Mouse (Mus musculus) embryonic facial prominence, embryonic 14.5 days (tissue): Measurements from ENCODE around the gene Duxf3. TPM values are rescaled to one million over a fixed set of nuclear protein-coding genes. Genes with fewer than 3 reads are reported as not detected.
"Not testable (repeated sequence)": the region's sequence is repeated elsewhere in the genome, so short reads cannot be mapped to it uniquely, and the experiment has no call there.

ENCODE experiments used
- ATAC-seq: fragments of 200-750 bp; cut with Nextera tagmentation; 2 replicates; pipeline ENCODE4 v1.8.0; 2017; ENCODE audit warnings: low read depth, moderate number of reproducible peaks, moderate TSS enrichment
- DNase-seq: peaks from one replicate; pipeline ENCODE4 v3.0.0-alpha.2; 2015; ENCODE audit warnings: low spot score
- H3K27ac ChIP-seq: fragments of 300-500 bp; sonication (generic); replicated peaks from 2 replicates; pipeline ENCODE4 v1.5.1; 2014; ENCODE audit warnings: low read depth, mild to moderate bottlenecking, low read length, moderate library complexity
- H3K27me3 ChIP-seq: fragments of 300-500 bp; sonication (generic); replicated peaks from 2 replicates; pipeline ENCODE4 v1.6.1; 2014; ENCODE audit warnings: low read length; ENCODE audit not compliant: control insufficient read depth, insufficient read depth
- H3K36me3 ChIP-seq: fragments of 300-500 bp; sonication (generic); 2 replicates; pipeline ENCODE4 v1.6.1; 2014; ENCODE audit warnings: low read length, mixed read lengths; ENCODE audit not compliant: control insufficient read depth, insufficient read depth
- H3K4me1 ChIP-seq: fragments of 300-500 bp; sonication (generic); 2 replicates; pipeline ENCODE4 v1.6.1; 2014; ENCODE audit warnings: antibody characterized with exemption, low read length; ENCODE audit not compliant: control insufficient read depth, insufficient read depth
- H3K4me2 ChIP-seq: fragments of 300-500 bp; sonication (generic); 2 replicates; pipeline ENCODE4 v1.6.1; 2014; ENCODE audit warnings: low read depth, mild to moderate bottlenecking, low read length, moderate library complexity, mixed read lengths
- H3K4me3 ChIP-seq: fragments of 300-500 bp; sonication (generic); 2 replicates; pipeline ENCODE4 v1.5.1; 2014; ENCODE audit warnings: low read depth, mild to moderate bottlenecking, low read length
- H3K9ac ChIP-seq: fragments of 300-500 bp; sonication (generic); 2 replicates; pipeline ENCODE4 v1.6.1; 2014; ENCODE audit warnings: low read depth, mild to moderate bottlenecking, low read length, moderate library complexity, mixed read lengths
- H3K9me3 ChIP-seq: fragments of 300-500 bp; sonication (generic); 2 replicates; pipeline ENCODE4 v1.6.1; 2016; ENCODE audit warnings: low read length; ENCODE audit not compliant: control insufficient read depth
- WGBS: fragments of 180-500 bp; shearing (Covaris S2); extraction: QIAGEN DNeasy Blood & Tissue Kit; methylation state at CpG from one replicate; pipeline ENCODE4 v1.1.7; 2014; 5-methylcytosine and 5-hydroxymethylcytosine counted together
- polyA plus RNA-seq: library from polyadenylated mRNA; unstranded; fragments of >200 nt; fragmentation: Nextera tagmentation; extraction: Ambion mirVana; gene quantifications from 2 replicates; pipeline ENCODE4 v1.2.1, GENCODE M21; 2014

The Duxf3 gene
- polyA plus RNA-seq, 1 experiment from 2014 or later: not detected

DNA sequence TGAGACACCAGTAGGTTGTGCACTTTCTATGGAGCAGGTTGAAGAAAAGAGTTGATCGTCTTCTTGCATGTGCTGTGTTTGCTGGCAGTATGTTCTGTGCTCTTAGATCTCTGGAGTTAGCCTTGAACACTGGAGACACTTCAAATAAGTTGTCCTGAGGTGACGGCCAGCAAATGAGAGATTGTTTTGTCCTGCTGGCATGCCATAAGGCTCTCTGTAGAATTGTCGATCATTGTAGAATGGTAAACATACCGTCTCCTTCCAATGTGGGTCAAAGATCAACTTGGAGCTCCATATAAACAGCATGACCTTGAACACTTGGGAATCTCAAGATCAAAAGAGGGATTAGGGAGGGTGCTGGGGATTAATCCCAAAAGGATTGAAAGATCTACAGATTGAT is 6.1 kb downstream of the Duxf3 start:
- H3K27ac ChIP-seq, H3K4me3 ChIP-seq, H3K27me3 ChIP-seq, H3K9ac ChIP-seq, H3K36me3 ChIP-seq, ATAC-seq, H3K9me3 ChIP-seq, H3K4me2 ChIP-seq, H3K4me1 ChIP-seq: not testable (repeated sequence)
- WGBS: 89% methylated on average over 4 of the region's 4 CpGs
- peak; percentile 51 for DNase-seq

DNA sequence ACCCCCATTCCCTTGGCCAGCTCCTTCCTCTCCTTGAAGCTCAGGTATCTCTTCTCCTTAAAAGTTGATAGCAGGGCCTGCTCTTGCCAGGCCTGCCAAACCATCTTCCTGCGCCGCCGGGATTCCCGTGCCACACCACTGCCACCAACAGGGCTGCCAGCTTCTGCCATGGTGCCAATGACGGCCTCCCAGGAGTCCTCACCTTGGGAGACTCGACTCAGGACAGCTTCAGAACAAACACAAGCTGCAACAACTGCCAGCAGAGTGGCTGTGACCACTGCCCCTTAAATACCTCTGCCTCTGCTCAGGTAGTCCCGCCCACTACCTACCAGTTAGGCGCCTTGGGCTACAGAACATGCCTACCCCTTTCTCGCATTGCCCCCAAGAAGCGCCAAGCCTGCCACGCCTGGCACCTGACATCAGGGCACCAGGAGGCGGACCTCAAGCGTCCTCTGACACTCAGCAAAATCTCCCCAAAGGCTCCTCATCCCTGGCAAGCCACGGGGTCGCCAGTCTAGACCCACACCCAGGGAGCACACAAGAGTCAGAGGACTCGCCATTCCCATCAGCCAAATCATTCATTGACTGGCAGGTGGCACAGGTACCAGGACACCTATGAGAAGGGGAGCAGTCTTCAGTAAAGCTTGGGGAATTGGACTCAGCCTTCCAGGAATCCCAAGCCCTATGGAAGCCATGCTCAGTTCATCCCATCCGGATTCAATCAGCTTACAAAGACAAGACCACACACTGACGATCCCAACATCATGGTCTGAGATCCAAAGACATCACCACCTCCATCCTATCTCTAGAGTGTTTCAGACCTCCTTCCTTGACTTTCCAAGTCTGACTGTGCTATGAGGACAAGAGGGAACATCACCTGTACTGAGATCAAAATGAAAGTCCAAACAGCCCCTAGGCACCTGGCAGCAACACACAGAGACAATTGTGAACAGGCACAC is 7.4 kb downstream of the Duxf3 start, which contains the start of gene AW822073:
AW822073 (minus strand) TSS at position 104 of the 959 bp plus-strand sequence.
- not testable (repeated sequence) for H3K36me3 ChIP-seq, H3K4me2 ChIP-seq, H3K27me3 ChIP-seq, ATAC-seq, H3K27ac ChIP-seq, H3K4me3 ChIP-seq, H3K9me3 ChIP-seq, H3K9ac ChIP-seq, H3K4me1 ChIP-seq
- peak; percentile 35 for DNase-seq
- 82% methylated on average over 16 of the region's 18 CpGs for WGBS

DNA sequence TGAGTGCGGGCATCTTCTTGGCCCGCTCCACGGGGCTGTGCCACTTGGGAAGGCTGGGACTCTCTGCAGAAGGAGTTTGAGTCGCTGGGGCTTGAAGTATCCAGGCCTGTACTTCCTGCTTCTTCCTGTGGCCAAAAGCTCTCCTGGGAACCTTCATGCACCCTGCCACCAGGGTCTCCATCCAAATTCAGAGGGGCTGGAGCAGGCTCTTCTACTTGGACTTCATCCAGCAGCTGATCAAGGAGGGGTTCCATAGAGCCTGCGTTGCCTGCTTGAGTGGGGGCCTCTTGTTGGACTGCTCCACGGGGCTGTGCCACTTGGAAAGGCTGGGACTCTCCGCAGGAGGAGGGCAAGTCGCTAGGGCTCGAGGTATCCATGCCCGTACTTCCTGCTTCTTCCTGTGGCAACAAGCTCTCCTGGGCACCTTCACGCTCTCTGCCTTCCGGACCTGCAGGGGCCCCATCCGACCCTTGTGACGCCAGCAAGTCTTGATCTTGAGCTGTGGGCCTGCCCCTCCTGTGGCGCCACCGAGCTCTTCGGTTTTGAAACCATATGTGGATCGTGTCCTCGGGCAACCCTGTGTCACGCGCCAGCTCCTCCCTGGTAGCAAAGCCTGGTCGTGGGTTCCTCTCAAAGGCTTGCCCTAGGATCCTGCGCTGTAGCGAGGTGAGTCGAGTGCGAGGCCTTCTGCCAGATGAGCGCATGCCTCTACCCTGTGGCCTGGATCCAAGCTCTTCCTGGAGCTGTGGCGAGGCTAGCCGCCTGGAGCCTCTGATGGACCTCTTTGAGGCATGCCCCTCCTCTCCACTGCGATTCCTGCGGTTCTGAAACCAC is 8.3 kb downstream of the Duxf3 start:
- H3K4me2 ChIP-seq, H3K9me3 ChIP-seq, H3K36me3 ChIP-seq, H3K4me3 ChIP-seq, H3K4me1 ChIP-seq, ATAC-seq, H3K27ac ChIP-seq, H3K9ac ChIP-seq, H3K27me3 ChIP-seq: not testable (repeated sequence)
- DNase-seq: peak; percentile 39
- WGBS: 84% methylated on average over 26 of the region's 31 CpGs

DNA sequence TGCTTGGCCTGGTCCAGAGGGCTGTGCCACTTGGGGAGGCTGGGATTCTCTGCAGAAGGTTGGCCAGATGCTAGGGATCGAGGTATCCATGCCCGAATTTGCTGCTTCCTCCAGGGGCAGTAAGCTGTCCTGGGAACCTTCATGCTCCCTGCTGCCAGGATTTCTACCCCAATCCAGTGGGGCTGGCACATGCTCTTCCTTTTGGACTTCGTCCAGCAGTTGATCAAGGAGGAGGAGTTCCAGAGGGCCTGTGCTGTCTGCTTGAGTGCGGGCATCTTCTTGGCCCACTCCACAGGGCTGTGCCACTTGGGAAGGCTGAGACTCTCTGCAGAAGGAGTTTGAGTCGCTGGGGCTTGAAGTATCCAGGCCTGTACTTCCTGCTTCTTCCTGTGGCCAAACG is 9.3 kb downstream of the Duxf3 start:
- H3K27me3 ChIP-seq, H3K9ac ChIP-seq, H3K9me3 ChIP-seq, H3K4me2 ChIP-seq, H3K27ac ChIP-seq, DNase-seq, H3K36me3 ChIP-seq, H3K4me3 ChIP-seq, ATAC-seq, H3K4me1 ChIP-seq: not testable (repeated sequence)
- 88% methylated on average over 2 of the region's 6 CpGs for WGBS

DNA sequence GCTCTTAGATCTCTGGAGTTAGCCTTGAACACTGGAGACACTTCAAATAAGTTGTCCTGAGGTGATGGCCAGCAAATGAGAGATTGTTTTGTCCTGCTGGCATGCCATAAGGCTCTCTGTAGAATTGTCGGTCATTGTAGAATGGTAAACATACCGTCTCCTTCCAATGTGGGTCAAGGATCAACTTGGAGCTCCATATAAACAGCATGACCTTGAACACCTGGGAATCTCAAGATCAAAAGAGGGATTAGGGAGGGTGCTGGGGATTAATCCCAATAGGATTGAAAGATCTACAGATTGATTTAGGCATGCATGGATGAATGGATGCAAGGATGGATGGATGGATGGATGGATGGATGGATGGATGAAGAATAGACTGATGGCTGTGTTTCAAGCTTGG is 10.9 kb downstream of the Duxf3 start:
- not testable (repeated sequence) for H3K27me3 ChIP-seq, H3K4me3 ChIP-seq, H3K27ac ChIP-seq, H3K9me3 ChIP-seq, DNase-seq, H3K4me1 ChIP-seq, H3K4me2 ChIP-seq, H3K9ac ChIP-seq, H3K36me3 ChIP-seq, ATAC-seq
- 89% methylated on average over 2 of the region's 2 CpGs for WGBS

DNA sequence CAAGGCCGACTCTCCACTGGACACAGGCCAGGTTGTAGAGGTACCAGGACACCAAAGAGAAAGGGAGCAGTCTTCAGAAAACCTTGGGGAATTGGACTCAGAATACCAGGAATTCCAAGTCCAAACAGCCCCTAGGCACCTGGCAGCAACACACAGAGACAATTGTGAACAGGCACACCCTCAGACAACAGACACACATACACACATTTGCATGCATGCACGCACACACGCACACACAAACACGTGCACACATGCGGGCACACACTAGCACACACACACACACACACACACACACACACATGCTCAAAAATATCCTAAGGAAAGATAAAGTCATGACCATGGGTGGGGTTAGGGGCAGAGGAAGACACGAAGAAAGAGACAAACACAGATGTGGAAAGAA is 11.7 kb downstream of the Duxf3 start:
- no peaks in the 10 kb centered on the region for H3K36me3 ChIP-seq
- H3K9me3 ChIP-seq: no peaks in the 10 kb centered on the region
- no peak overlapping the region for H3K9ac ChIP-seq
- 81% methylated on average over 6 of the region's 6 CpGs for WGBS
- DNase-seq (peak; percentile 19), ATAC-seq (no peak)
- no peak overlapping the region for H3K4me2 ChIP-seq
- no peaks in the 10 kb centered on the region for H3K27me3 ChIP-seq
- H3K4me3 ChIP-seq: no peak overlapping the region
- H3K27ac ChIP-seq: no peak overlapping the region
- H3K4me1 ChIP-seq: no peaks in the 10 kb centered on the region

DNA sequence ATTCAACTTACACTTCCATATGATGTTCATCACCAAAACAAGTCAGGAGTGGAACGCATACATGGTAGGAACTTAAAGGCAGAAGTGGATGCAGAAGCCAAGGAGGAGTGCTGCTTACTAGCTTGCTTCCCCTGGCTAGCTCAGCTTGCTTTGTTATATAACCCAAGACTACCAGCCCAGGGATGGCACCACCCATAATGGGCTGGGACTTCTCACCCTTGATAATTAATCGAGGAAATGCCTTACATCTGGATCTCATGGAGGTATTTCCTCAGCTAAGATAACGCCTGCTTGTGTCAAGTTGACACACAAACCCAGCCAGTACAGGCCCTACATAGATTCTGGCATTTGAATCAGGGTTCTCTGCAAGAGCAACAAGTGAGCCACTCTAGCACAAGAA is 15.1 kb downstream of the Duxf3 start:
- no peaks in the 10 kb centered on the region for H3K36me3 ChIP-seq
- H3K9ac ChIP-seq: no peak overlapping the region
- no peaks in the 10 kb centered on the region for H3K4me1 ChIP-seq
- H3K27ac ChIP-seq: no peak overlapping the region
- no peaks in the 10 kb centered on the region for H3K27me3 ChIP-seq
- H3K4me3 ChIP-seq: no peak overlapping the region
- H3K9me3 ChIP-seq: peaks cover 1% of the 10 kb centered on the region; the same call in 1 of the 2 replicates
- DNase-seq (no peak), ATAC-seq (no peak)
- WGBS: 83% methylated on average over 3 of the region's 3 CpGs
- H3K4me2 ChIP-seq: no peak overlapping the region

DNA sequence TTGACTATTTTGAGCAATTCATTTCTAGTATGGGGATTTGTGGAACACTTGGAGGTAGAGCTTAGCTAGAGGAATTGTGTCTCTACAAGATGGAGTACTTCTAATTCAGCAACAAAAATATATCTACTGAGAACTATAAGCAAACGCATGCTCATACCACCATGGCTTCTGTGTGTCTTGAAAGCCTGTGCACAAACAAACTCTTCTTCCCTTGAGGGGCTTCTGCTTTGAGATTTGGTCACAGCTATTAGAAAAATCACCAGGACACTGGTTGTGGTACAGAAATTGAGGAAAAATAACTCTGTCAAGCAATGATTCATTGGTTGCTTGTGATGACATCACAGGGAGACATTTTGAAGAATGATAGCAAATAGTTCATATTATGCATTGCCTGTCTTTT is 17.1 kb downstream of the Duxf3 start:
- no peak for ATAC-seq
- Histone ChIP-seq H3K36me3 (no peaks in the 10 kb centered on the region), H3K4me2 (no peak overlapping the region)

More for the DNA sequence above, 17.1 kb downstream of the Duxf3 start:
- WGBS: 77% methylated on average over 1 of the region's 1 CpGs
- no peak for DNase-seq
- peaks cover 8% of the 10 kb centered on the region; the same call in 1 of the 2 replicates for H3K9me3 ChIP-seq
- H3K9ac ChIP-seq: no peak overlapping the region
- no peaks in the 10 kb centered on the region for H3K27me3 ChIP-seq
- no peak overlapping the region for H3K27ac ChIP-seq
- no peak overlapping the region for H3K4me3 ChIP-seq
- H3K4me1 ChIP-seq: no peaks in the 10 kb centered on the region
